Mouse (Mus musculus): ENCODE results near the gene Eml6. TPM values are rescaled to one million over a fixed set of nuclear protein-coding genes. Genes with fewer than 3 reads are reported as not detected.
A peak's percentile ranks its signal among the peaks of the same experiment; 100 is the strongest.

The Eml6 gene
- polyA plus RNA-seq, 1 experiment from 2014 or later = 2.0 TPM

- no peaks in the 10 kb centered on the region for H3K36me3 ChIP-seq (ENCODE audit: control insufficient read depth, insufficient read depth, low read length)
- no peak overlapping the region for H3K27ac ChIP-seq (ENCODE audit: low read length)
- no peaks in the 10 kb centered on the region for H3K9me3 ChIP-seq (ENCODE audit: control insufficient read depth, low read depth, low read length)
- no peak overlapping the region for H3K9ac ChIP-seq (replicated peaks; ENCODE audit: low read depth, low read length)
- ATAC-seq (ENCODE audit: insufficient number of reproducible peaks, insufficient read depth, low FRiP score, low read depth) = no peak
- H3K27me3 ChIP-seq (ENCODE audit: control insufficient read depth, insufficient read depth, low read length) = no peaks in the 10 kb centered on the region
- H3K4me1 ChIP-seq (ENCODE audit: control insufficient read depth, insufficient read depth, low read length) = no peaks in the 10 kb centered on the region
- 82% methylated on average over 2 of the region's 2 CpGs for WGBS
- H3K4me2 ChIP-seq (replicated peaks; ENCODE audit: low read depth, low read length) = no peak overlapping the region
- H3K4me3 ChIP-seq (ENCODE audit: low read depth, low read length) = no peak overlapping the region
Observed at GRCm38 (mm10) chr11:29924332-29924731, 101.5 kb downstream of the Eml6 start.

GRCm38 (mm10) chr11:29923851-29924250 lies 102.0 kb downstream of the Eml6 start:
- Histone ChIP-seq H3K9ac (replicated peaks; ENCODE audit: low read depth, low read length) (no peak overlapping the region), H3K9me3 (ENCODE audit: control insufficient read depth, low read depth, low read length) (no peaks in the 10 kb centered on the region), H3K4me1 (ENCODE audit: control insufficient read depth, insufficient read depth, low read length) (no peaks in the 10 kb centered on the region), H3K4me3 (ENCODE audit: low read depth, low read length) (no peak overlapping the region), H3K4me2 (replicated peaks; ENCODE audit: low read depth, low read length) (no peak overlapping the region), H3K27me3 (ENCODE audit: control insufficient read depth, insufficient read depth, low read length) (no peaks in the 10 kb centered on the region), H3K27ac (ENCODE audit: low read length) (no peak overlapping the region), H3K36me3 (ENCODE audit: control insufficient read depth, insufficient read depth, low read length) (no peaks in the 10 kb centered on the region)
- ATAC-seq (ENCODE audit: insufficient number of reproducible peaks, insufficient read depth, low FRiP score, low read depth) = no peak
- 77% methylated on average over 1 of the region's 1 CpGs for WGBS

DNA sequence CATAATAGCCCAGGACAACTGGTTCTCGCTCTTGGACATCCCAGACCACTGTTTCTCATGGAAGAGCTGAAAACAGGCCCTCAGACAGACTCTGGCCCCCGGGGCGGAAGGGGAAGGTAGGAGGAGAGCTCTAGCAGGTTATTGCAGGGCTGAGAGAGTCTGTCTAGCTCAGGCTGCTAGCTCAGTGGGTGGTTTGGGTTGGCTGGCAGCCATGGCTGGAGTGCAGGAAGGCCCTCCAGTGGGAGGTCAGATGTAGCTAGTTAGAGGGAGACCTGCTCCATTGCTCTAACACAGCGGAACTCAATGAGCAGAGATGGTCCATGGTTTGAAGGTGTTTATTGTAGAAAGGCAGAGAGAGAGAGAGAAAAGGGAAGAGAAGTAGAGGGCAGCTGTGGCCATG lies 112.7 kb downstream of the Eml6 start:
- ATAC-seq (ENCODE audit: insufficient number of reproducible peaks, insufficient read depth, low FRiP score, low read depth) = no peak
- H3K9me3 ChIP-seq (ENCODE audit: control insufficient read depth, low read depth, low read length) = no peaks in the 10 kb centered on the region
- H3K4me2 ChIP-seq (replicated peaks; ENCODE audit: low read depth, low read length) = no peak overlapping the region
- no peaks in the 10 kb centered on the region for H3K36me3 ChIP-seq (ENCODE audit: control insufficient read depth, insufficient read depth, low read length)
- H3K27ac ChIP-seq (ENCODE audit: low read length) = no peak overlapping the region
- H3K9ac ChIP-seq (replicated peaks; ENCODE audit: low read depth, low read length) = no peak overlapping the region
- H3K4me3 ChIP-seq (ENCODE audit: low read depth, low read length) = no peak overlapping the region
- H3K4me1 ChIP-seq (ENCODE audit: control insufficient read depth, insufficient read depth, low read length) = no peaks in the 10 kb centered on the region
- H3K27me3 ChIP-seq (ENCODE audit: control insufficient read depth, insufficient read depth, low read length) = no peaks in the 10 kb centered on the region
- 89% methylated on average over 4 of the region's 4 CpGs for WGBS

GRCm38 (mm10) chr11:29909330-29909729 lies 116.5 kb downstream of the Eml6 start:
- Histone ChIP-seq H3K9ac (replicated peaks; ENCODE audit: low read depth, low read length) (no peak overlapping the region), H3K27me3 (ENCODE audit: control insufficient read depth, insufficient read depth, low read length) (no peaks in the 10 kb centered on the region), H3K9me3 (ENCODE audit: control insufficient read depth, low read depth, low read length) (no peaks in the 10 kb centered on the region), H3K4me1 (ENCODE audit: control insufficient read depth, insufficient read depth, low read length) (no peaks in the 10 kb centered on the region), H3K36me3 (ENCODE audit: control insufficient read depth, insufficient read depth, low read length) (no peaks in the 10 kb centered on the region), H3K27ac (ENCODE audit: low read length) (no peak overlapping the region), H3K4me3 (ENCODE audit: low read depth, low read length) (no peak overlapping the region), H3K4me2 (replicated peaks; ENCODE audit: low read depth, low read length) (no peak overlapping the region)
- no peak for ATAC-seq (ENCODE audit: insufficient number of reproducible peaks, insufficient read depth, low FRiP score, low read depth)

- H3K9me3 ChIP-seq (ENCODE audit: control insufficient read depth, low read depth, low read length) = no peaks in the 10 kb centered on the region
- peak; percentile 33; the same call in 1 of the 2 replicates for ATAC-seq (ENCODE audit: insufficient number of reproducible peaks, insufficient read depth, low FRiP score, low read depth)
- no peaks in the 10 kb centered on the region for H3K27me3 ChIP-seq (ENCODE audit: control insufficient read depth, insufficient read depth, low read length)
- H3K4me1 ChIP-seq (ENCODE audit: control insufficient read depth, insufficient read depth, low read length) = no peaks in the 10 kb centered on the region
- no peak overlapping the region for H3K4me3 ChIP-seq (ENCODE audit: low read depth, low read length)
- no peak overlapping the region for H3K9ac ChIP-seq (replicated peaks; ENCODE audit: low read depth, low read length)
- no peak overlapping the region for H3K27ac ChIP-seq (ENCODE audit: low read length)
- no peak overlapping the region for H3K4me2 ChIP-seq (replicated peaks; ENCODE audit: low read depth, low read length)
- 0% methylated on average over 1 of the region's 1 CpGs for WGBS
- H3K36me3 ChIP-seq (ENCODE audit: control insufficient read depth, insufficient read depth, low read length) = no peaks in the 10 kb centered on the region
Observed at GRCm38 (mm10) chr11:29885160-29885559, 140.7 kb downstream of the Eml6 start.

- 92% methylated on average over 1 of the region's 1 CpGs for whole genome bisulfite sequencing
- ATAC-seq (ENCODE audit: insufficient number of reproducible peaks, insufficient read depth, low FRiP score, low read depth) = no peak
- H3K4me3 ChIP-seq (ENCODE audit: low read depth, low read length) = no peak overlapping the region
- no peak overlapping the region for H3K9ac ChIP-seq (replicated peaks; ENCODE audit: low read depth, low read length)
- no peaks in the 10 kb centered on the region for H3K9me3 ChIP-seq (ENCODE audit: control insufficient read depth, low read depth, low read length)
- no peaks in the 10 kb centered on the region for H3K4me1 ChIP-seq (ENCODE audit: control insufficient read depth, insufficient read depth, low read length)
- H3K36me3 ChIP-seq (ENCODE audit: control insufficient read depth, insufficient read depth, low read length) = no peaks in the 10 kb centered on the region
- H3K27ac ChIP-seq (ENCODE audit: low read length) = no peak overlapping the region
- no peaks in the 10 kb centered on the region for H3K27me3 ChIP-seq (ENCODE audit: control insufficient read depth, insufficient read depth, low read length)
- H3K4me2 ChIP-seq (replicated peaks; ENCODE audit: low read depth, low read length) = no peak overlapping the region
Observed at GRCm38 (mm10) chr11:29884355-29884754, 141.5 kb downstream of the Eml6 start.

DNA sequence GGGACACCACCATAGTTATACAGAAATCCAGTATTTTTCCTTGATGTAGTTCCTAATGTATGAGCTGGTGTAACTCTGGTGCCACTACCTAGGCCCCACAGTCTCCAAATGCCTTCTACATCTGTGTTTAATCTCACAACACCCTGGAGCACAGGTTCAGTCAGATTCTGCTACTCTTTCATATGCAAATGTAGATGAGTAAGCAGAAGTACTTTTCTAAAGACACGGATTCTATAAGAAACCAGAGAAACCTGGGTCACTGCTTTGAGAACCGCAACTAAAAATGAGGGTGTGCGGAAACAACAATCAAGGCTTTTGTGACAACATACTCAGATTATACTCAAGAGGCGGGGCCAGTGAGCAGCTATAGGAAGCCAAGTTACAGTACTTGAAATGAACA lies 142.8 kb downstream of the Eml6 start:
- Histone ChIP-seq H3K27me3 (ENCODE audit: control insufficient read depth, insufficient read depth, low read length) (no peaks in the 10 kb centered on the region), H3K4me1 (ENCODE audit: control insufficient read depth, insufficient read depth, low read length) (no peaks in the 10 kb centered on the region), H3K9ac (replicated peaks; ENCODE audit: low read depth, low read length) (no peak overlapping the region), H3K4me2 (replicated peaks; ENCODE audit: low read depth, low read length) (no peak overlapping the region), H3K36me3 (ENCODE audit: control insufficient read depth, insufficient read depth, low read length) (no peaks in the 10 kb centered on the region), H3K4me3 (ENCODE audit: low read depth, low read length) (no peak overlapping the region), H3K9me3 (ENCODE audit: control insufficient read depth, low read depth, low read length) (no peaks in the 10 kb centered on the region), H3K27ac (ENCODE audit: low read length) (no peak overlapping the region)
- ATAC-seq (ENCODE audit: insufficient number of reproducible peaks, insufficient read depth, low FRiP score, low read depth) = no peak
- 76% methylated on average over 4 of the region's 4 CpGs for WGBS

GRCm38 (mm10) chr11:29879641-29880040 lies 146.2 kb downstream of the Eml6 start:
- Histone ChIP-seq H3K9ac (replicated peaks; ENCODE audit: low read depth, low read length) (no peak overlapping the region), H3K27ac (ENCODE audit: low read length) (no peak overlapping the region), H3K4me1 (ENCODE audit: control insufficient read depth, insufficient read depth, low read length) (no peaks in the 10 kb centered on the region), H3K9me3 (ENCODE audit: control insufficient read depth, low read depth, low read length) (no peaks in the 10 kb centered on the region), H3K4me3 (ENCODE audit: low read depth, low read length) (no peak overlapping the region), H3K4me2 (replicated peaks; ENCODE audit: low read depth, low read length) (no peak overlapping the region), H3K27me3 (ENCODE audit: control insufficient read depth, insufficient read depth, low read length) (no peaks in the 10 kb centered on the region), H3K36me3 (ENCODE audit: control insufficient read depth, insufficient read depth, low read length) (no peaks in the 10 kb centered on the region)
- WGBS = 91% methylated on average over 2 of the region's 2 CpGs
- ATAC-seq (ENCODE audit: insufficient number of reproducible peaks, insufficient read depth, low FRiP score, low read depth) = no peak

- Histone ChIP-seq H3K4me3 (ENCODE audit: low read depth, low read length) (no peak overlapping the region), H3K9me3 (ENCODE audit: control insufficient read depth, low read depth, low read length) (no peaks in the 10 kb centered on the region), H3K27ac (ENCODE audit: low read length) (no peak overlapping the region)
Observed at GRCm38 (mm10) chr11:29877981-29878380, 147.9 kb downstream of the Eml6 start.

More at GRCm38 (mm10) chr11:29877981-29878380, 147.9 kb downstream of the Eml6 start:
- WGBS = 90% methylated on average over 1 of the region's 1 CpGs
- H3K4me1 ChIP-seq (ENCODE audit: control insufficient read depth, insufficient read depth, low read length) = no peaks in the 10 kb centered on the region
- H3K36me3 ChIP-seq (ENCODE audit: control insufficient read depth, insufficient read depth, low read length) = no peaks in the 10 kb centered on the region
- ATAC-seq (ENCODE audit: insufficient number of reproducible peaks, insufficient read depth, low FRiP score, low read depth) = no peak
- H3K9ac ChIP-seq (replicated peaks; ENCODE audit: low read depth, low read length) = no peak overlapping the region
- no peak overlapping the region for H3K4me2 ChIP-seq (replicated peaks; ENCODE audit: low read depth, low read length)
- no peaks in the 10 kb centered on the region for H3K27me3 ChIP-seq (ENCODE audit: control insufficient read depth, insufficient read depth, low read length)
